Mouse (Mus musculus): ENCODE measurements around the gene C1qtnf7. TPM values are rescaled to one million over a fixed set of nuclear protein-coding genes. Genes with fewer than 3 reads are reported as not detected.

The C1qtnf7 gene
- polyA plus RNA-seq, 1 experiment from 2014 or later = 0.95 TPM

DNA sequence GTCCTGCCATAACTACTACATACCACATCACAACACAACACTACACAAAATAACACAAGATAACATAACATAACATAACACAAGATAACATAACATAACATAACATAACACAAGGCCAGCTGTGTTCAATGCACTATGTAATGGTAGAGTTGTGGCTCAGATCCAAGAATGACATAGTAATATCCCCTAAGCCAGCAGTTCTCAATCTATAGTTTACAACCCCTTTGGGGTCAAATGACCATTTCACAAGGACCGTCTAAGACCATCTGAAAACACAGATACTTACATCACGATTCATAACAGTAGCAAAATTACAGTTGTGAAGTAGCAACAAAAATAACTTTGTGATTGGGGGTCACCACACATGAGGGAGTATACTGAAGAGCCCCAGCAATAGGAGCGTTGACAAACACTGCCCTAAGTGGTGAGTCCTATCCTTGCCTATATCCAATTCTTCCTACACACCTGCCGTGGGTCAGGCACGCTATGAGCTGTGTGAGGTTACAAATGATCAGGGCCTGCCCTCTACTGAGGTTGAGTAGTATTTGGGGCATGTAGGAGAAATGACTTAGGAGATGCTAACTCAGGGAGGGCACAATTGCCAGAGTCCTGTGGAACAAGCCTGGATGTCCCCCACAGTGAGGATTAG is 73.6 kb downstream of the C1qtnf7 start:
- H3K4me2 ChIP-seq (ENCODE audit: low read length) = no peak overlapping the region
- H3K27me3 ChIP-seq (replicated peaks; ENCODE audit: control insufficient read depth, insufficient read depth, low read length) = no peaks in the 10 kb centered on the region
- no peak overlapping the region for H3K27ac ChIP-seq (ENCODE audit: low read length)
- H3K9ac ChIP-seq (replicated peaks; ENCODE audit: low read depth, low read length) = no peak overlapping the region
- ATAC-seq = no peak
- H3K4me3 ChIP-seq (replicated peaks; ENCODE audit: low read length) = no peak overlapping the region
- no peaks in the 10 kb centered on the region for H3K9me3 ChIP-seq (ENCODE audit: control insufficient read depth, low read length)
- no peaks in the 10 kb centered on the region for H3K36me3 ChIP-seq (ENCODE audit: control insufficient read depth, insufficient read depth)
- 67% methylated on average over 5 of the region's 5 CpGs for WGBS
- H3K4me1 ChIP-seq (replicated peaks; ENCODE audit: control insufficient read depth, insufficient read depth, low read length) = peaks cover 5% of the 10 kb centered on the region; the same call in 1 of the 2 replicates

GRCm38 (mm10) chr5:43589440-43589830 is 74.1 kb downstream of the C1qtnf7 start:
- Histone ChIP-seq H3K36me3 (ENCODE audit: control insufficient read depth, insufficient read depth) (no peaks in the 10 kb centered on the region), H3K27me3 (replicated peaks; ENCODE audit: control insufficient read depth, insufficient read depth, low read length) (no peaks in the 10 kb centered on the region), H3K27ac (ENCODE audit: low read length) (no peak overlapping the region), H3K4me3 (replicated peaks; ENCODE audit: low read length) (no peak overlapping the region), H3K9me3 (ENCODE audit: control insufficient read depth, low read length) (no peaks in the 10 kb centered on the region), H3K9ac (replicated peaks; ENCODE audit: low read depth, low read length) (no peak overlapping the region), H3K4me2 (ENCODE audit: low read length) (no peak overlapping the region), H3K4me1 (replicated peaks; ENCODE audit: control insufficient read depth, insufficient read depth, low read length) (peaks cover 2% of the 10 kb centered on the region; the same call in 1 of the 2 replicates)
- ATAC-seq = no peak
- WGBS = 15% methylated on average over 2 of the region's 2 CpGs

- H3K9me3 ChIP-seq (ENCODE audit: control insufficient read depth, low read length) = no peaks in the 10 kb centered on the region
- peak; percentile 84 for ATAC-seq
- no peak overlapping the region for H3K9ac ChIP-seq (replicated peaks; ENCODE audit: low read depth, low read length)
- peaks cover 2% of the 10 kb centered on the region; the same call in 1 of the 2 replicates for H3K4me1 ChIP-seq (replicated peaks; ENCODE audit: control insufficient read depth, insufficient read depth, low read length)
- 45% methylated on average over 2 of the region's 2 CpGs for WGBS
- H3K4me3 ChIP-seq (replicated peaks; ENCODE audit: low read length) = no peak overlapping the region
- H3K36me3 ChIP-seq (ENCODE audit: control insufficient read depth, insufficient read depth) = no peaks in the 10 kb centered on the region
- no peak overlapping the region for H3K4me2 ChIP-seq (ENCODE audit: low read length)
- H3K27ac ChIP-seq (ENCODE audit: low read length) = no peak overlapping the region
- H3K27me3 ChIP-seq (replicated peaks; ENCODE audit: control insufficient read depth, insufficient read depth, low read length) = no peaks in the 10 kb centered on the region
Measured at GRCm38 (mm10) chr5:43590311-43590731, 75.0 kb downstream of the C1qtnf7 start.

DNA sequence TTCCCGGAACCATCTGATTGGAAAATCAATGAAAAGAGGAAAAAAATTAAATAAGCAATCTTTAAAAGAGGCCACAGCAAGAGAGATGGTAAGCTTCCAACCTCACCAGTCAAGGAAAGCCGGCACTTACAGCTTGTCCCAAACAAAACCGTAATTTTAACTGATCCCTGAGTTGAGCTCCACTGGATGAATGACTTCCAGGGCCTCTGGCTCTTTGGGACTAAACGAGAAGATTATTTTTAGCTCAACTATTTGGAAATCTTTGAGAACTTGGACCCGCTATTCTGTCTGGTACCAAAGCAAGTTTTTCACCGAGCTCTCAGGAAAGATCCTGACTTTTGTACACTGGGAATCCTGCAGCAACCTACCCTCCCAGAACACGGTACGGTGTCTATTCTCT is 86.3 kb downstream of the C1qtnf7 start:
- Histone ChIP-seq H3K4me1 (replicated peaks; ENCODE audit: control insufficient read depth, insufficient read depth, low read length) (no peaks in the 10 kb centered on the region), H3K9me3 (ENCODE audit: control insufficient read depth, low read length) (no peaks in the 10 kb centered on the region), H3K4me3 (replicated peaks; ENCODE audit: low read length) (no peak overlapping the region), H3K36me3 (ENCODE audit: control insufficient read depth, insufficient read depth) (no peaks in the 10 kb centered on the region), H3K9ac (replicated peaks; ENCODE audit: low read depth, low read length) (no peak overlapping the region), H3K4me2 (ENCODE audit: low read length) (no peak overlapping the region), H3K27ac (ENCODE audit: low read length) (no peak overlapping the region), H3K27me3 (replicated peaks; ENCODE audit: control insufficient read depth, insufficient read depth, low read length) (no peaks in the 10 kb centered on the region)
- ATAC-seq = no peak
- WGBS = 90% methylated on average over 8 of the region's 8 CpGs

DNA sequence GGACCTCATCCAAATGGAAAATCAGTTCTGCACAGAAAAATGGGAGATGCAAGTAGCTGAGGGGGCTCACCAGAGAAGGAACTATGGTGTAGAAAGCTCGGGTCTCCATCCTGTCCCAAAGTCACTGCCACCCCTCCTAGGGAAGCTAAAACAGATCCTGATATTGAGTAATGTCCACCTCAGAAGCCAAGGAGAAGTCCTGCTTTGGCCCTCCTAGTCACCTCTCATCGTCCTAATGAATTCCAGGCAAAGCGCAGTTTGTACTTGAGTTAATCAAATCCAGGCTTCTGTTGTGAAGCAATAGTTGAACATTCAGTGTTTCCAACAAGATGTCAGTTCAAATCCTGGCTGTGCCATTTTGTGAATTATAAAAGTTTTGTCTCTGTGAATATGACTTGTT is 87.2 kb downstream of the C1qtnf7 start:
- H3K4me3 ChIP-seq (replicated peaks; ENCODE audit: low read length) = no peak overlapping the region
- no peaks in the 10 kb centered on the region for H3K27me3 ChIP-seq (replicated peaks; ENCODE audit: control insufficient read depth, insufficient read depth, low read length)
- 88% methylated on average over 3 of the region's 3 CpGs for WGBS
- H3K9me3 ChIP-seq (ENCODE audit: control insufficient read depth, low read length) = no peaks in the 10 kb centered on the region
- no peak for ATAC-seq
- H3K36me3 ChIP-seq (ENCODE audit: control insufficient read depth, insufficient read depth) = no peaks in the 10 kb centered on the region
- no peak overlapping the region for H3K4me2 ChIP-seq (ENCODE audit: low read length)
- no peaks in the 10 kb centered on the region for H3K4me1 ChIP-seq (replicated peaks; ENCODE audit: control insufficient read depth, insufficient read depth, low read length)
- H3K9ac ChIP-seq (replicated peaks; ENCODE audit: low read depth, low read length) = no peak overlapping the region
- H3K27ac ChIP-seq (ENCODE audit: low read length) = no peak overlapping the region

GRCm38 (mm10) chr5:43603559-43603958 is 88.2 kb downstream of the C1qtnf7 start:
- Histone ChIP-seq H3K4me1 (replicated peaks; ENCODE audit: control insufficient read depth, insufficient read depth, low read length) (no peaks in the 10 kb centered on the region; the same call in 1 of the 2 replicates), H3K9ac (replicated peaks; ENCODE audit: low read depth, low read length) (no peak overlapping the region), H3K27ac (ENCODE audit: low read length) (no peak overlapping the region), H3K9me3 (ENCODE audit: control insufficient read depth, low read length) (no peaks in the 10 kb centered on the region), H3K4me3 (replicated peaks; ENCODE audit: low read length) (no peak overlapping the region), H3K36me3 (ENCODE audit: control insufficient read depth, insufficient read depth) (no peaks in the 10 kb centered on the region), H3K4me2 (ENCODE audit: low read length) (no peak overlapping the region), H3K27me3 (replicated peaks; ENCODE audit: control insufficient read depth, insufficient read depth, low read length) (no peaks in the 10 kb centered on the region)
- 41% methylated on average over 3 of the region's 3 CpGs for WGBS
- peak; percentile 52; the same call in 1 of the 2 replicates for ATAC-seq

DNA sequence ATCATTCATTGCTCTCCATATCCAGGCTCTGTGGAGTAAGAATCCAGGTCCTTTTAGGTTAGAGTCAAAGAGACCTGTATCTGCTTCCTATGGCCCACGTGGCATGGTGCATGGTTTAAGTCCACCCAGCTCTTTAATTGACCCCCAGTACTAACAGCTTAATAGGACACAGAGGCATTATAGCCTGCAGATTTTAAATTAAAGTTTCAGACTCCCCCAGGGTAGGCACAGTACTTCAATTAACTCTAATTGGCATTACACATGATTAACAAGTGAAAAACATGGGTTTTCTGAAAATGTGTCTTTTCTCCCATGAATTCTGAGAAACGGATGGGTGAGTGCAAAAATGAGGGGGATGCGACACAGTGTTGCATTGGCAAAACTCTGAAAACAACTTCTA is 92.7 kb downstream of the C1qtnf7 start:
- H3K4me3 ChIP-seq (replicated peaks; ENCODE audit: low read length) = no peak overlapping the region
- H3K4me1 ChIP-seq (replicated peaks; ENCODE audit: control insufficient read depth, insufficient read depth, low read length) = peaks cover 2% of the 10 kb centered on the region; the same call in 1 of the 2 replicates
- H3K36me3 ChIP-seq (ENCODE audit: control insufficient read depth, insufficient read depth) = no peaks in the 10 kb centered on the region
- no peak overlapping the region for H3K9ac ChIP-seq (replicated peaks; ENCODE audit: low read depth, low read length)
- WGBS = 23% methylated on average over 3 of the region's 3 CpGs
- H3K4me2 ChIP-seq (ENCODE audit: low read length) = no peak overlapping the region
- 0 out of 2 replicates have a peak, but pooled peaks have one; percentile 55 for ATAC-seq
- no peaks in the 10 kb centered on the region for H3K9me3 ChIP-seq (ENCODE audit: control insufficient read depth, low read length)
- H3K27me3 ChIP-seq (replicated peaks; ENCODE audit: control insufficient read depth, insufficient read depth, low read length) = no peaks in the 10 kb centered on the region
- no peak overlapping the region for H3K27ac ChIP-seq (ENCODE audit: low read length)

GRCm38 (mm10) chr5:43609760-43610159 is 94.4 kb downstream of the C1qtnf7 start:
- ATAC-seq = no peak
- H3K4me2 ChIP-seq (ENCODE audit: low read length) = no peak overlapping the region
- no peak overlapping the region for H3K27ac ChIP-seq (ENCODE audit: low read length)
- H3K4me1 ChIP-seq (replicated peaks; ENCODE audit: control insufficient read depth, insufficient read depth, low read length) = peaks cover 2% of the 10 kb centered on the region; the same call in 1 of the 2 replicates
- H3K9ac ChIP-seq (replicated peaks; ENCODE audit: low read depth, low read length) = no peak overlapping the region
- H3K36me3 ChIP-seq (ENCODE audit: control insufficient read depth, insufficient read depth) = no peaks in the 10 kb centered on the region
- 70% methylated on average over 1 of the region's 1 CpGs for WGBS
- no peak overlapping the region for H3K4me3 ChIP-seq (replicated peaks; ENCODE audit: low read length)
- H3K27me3 ChIP-seq (replicated peaks; ENCODE audit: control insufficient read depth, insufficient read depth, low read length) = no peaks in the 10 kb centered on the region
- no peaks in the 10 kb centered on the region for H3K9me3 ChIP-seq (ENCODE audit: control insufficient read depth, low read length)

GRCm38 (mm10) chr5:43621575-43622299 is 106.4 kb downstream of the C1qtnf7 start:
- WGBS = 42% methylated on average over 7 of the region's 7 CpGs
- Histone ChIP-seq H3K9ac (replicated peaks; ENCODE audit: low read depth, low read length) (0 out of 2 replicates have a peak overlapping the region, but pooled peaks have one; percentile 17), H3K9me3 (ENCODE audit: control insufficient read depth, low read length) (no peaks in the 10 kb centered on the region), H3K4me2 (ENCODE audit: low read length) (no peak overlapping the region; the same call in 1 of the 2 replicates), H3K4me3 (replicated peaks; ENCODE audit: low read length) (no peak overlapping the region), H3K27me3 (replicated peaks; ENCODE audit: control insufficient read depth, insufficient read depth, low read length) (no peaks in the 10 kb centered on the region), H3K4me1 (replicated peaks; ENCODE audit: control insufficient read depth, insufficient read depth, low read length) (peaks cover 12% of the 10 kb centered on the region), H3K36me3 (ENCODE audit: control insufficient read depth, insufficient read depth) (no peaks in the 10 kb centered on the region), H3K27ac (ENCODE audit: low read length) (peak overlapping the region; percentile 47)
- ATAC-seq = peak; percentile 95
